Mouse (Mus musculus) ES-E14 (cell line): ENCODE measurements around the gene Psd. TPM values are rescaled to one million over a fixed set of nuclear protein-coding genes. Genes with fewer than 3 reads are reported as not detected.

ENCODE experiments used
- DNase-seq: peaks from one replicate; pipeline ENCODE4 v3.0.0-alpha.2; 2013; ENCODE audit warnings: low read depth, low spot score
- H3K27ac ChIP-seq: 2 replicates; pipeline ENCODE4 v1.5.1; 2012; ENCODE audit warnings: low read depth, mild to moderate bottlenecking, low read length, moderate library complexity, mixed read lengths; ENCODE audit not compliant: poor library complexity, insufficient read depth, severe bottlenecking
- H3K36me3 ChIP-seq: 2 replicates; pipeline ENCODE4 v1.6.1; 2012; ENCODE audit warnings: mild to moderate bottlenecking, low read length, moderate library complexity, mixed read lengths; ENCODE audit not compliant: control insufficient read depth, poor library complexity, insufficient read depth, severe bottlenecking
- H3K4me1 ChIP-seq, 2 experiments: fragments of 150-350 bp in 1 of 2; sonication (generic) in 1 of 2; 2 replicates each; pipeline ENCODE4 v1.6.1; 2012; ENCODE audit warnings: low read length in 2 of 2, mild to moderate bottlenecking in 1 of 2, mixed read lengths in 1 of 2; ENCODE audit not compliant: control insufficient read depth in 2 of 2, insufficient read depth in 2 of 2, poor library complexity in 1 of 2
- H3K4me3 ChIP-seq, 2 experiments: fragments of 150-350 bp in 1 of 2; sonication (generic) in 1 of 2; 2 replicates each; pipeline ENCODE4 v1.5.1; 2012; ENCODE audit warnings: low read length in 2 of 2, low read depth in 1 of 2, mild to moderate bottlenecking in 1 of 2, mixed read lengths in 1 of 2; ENCODE audit not compliant: insufficient read depth in 1 of 2, poor library complexity in 1 of 2, severe bottlenecking in 1 of 2
- H3K9ac ChIP-seq: 2 replicates; pipeline ENCODE4 v1.6.1; 2012; ENCODE audit warnings: low read depth, mild to moderate bottlenecking, low read length, mixed read lengths; ENCODE audit not compliant: poor library complexity, insufficient read depth, severe bottlenecking
- H3K9me3 ChIP-seq: fragments of 150-350 bp; sonication (generic); 2 replicates; pipeline ENCODE4 v1.6.1; 2012; ENCODE audit warnings: low read depth, mild to moderate bottlenecking, low read length; ENCODE audit not compliant: control insufficient read depth, insufficient read depth
- CHD2 ChIP-seq: IDR thresholded peaks from 2 replicates; pipeline ENCODE4 v1.6.1; 2014; ENCODE audit warnings: mild to moderate bottlenecking, low read depth, low read length, inconsistent platforms
- HCFC1 ChIP-seq: IDR thresholded peaks from 2 replicates; pipeline ENCODE4 v1.6.1; 2012; ENCODE audit warnings: low read length, inconsistent platforms, borderline replicate concordance; ENCODE audit not compliant: insufficient read depth
- MAFK ChIP-seq: IDR thresholded peaks from 2 replicates; pipeline ENCODE4 v1.6.1; 2014; ENCODE audit warnings: mild to moderate bottlenecking, low read depth, low read length, inconsistent platforms; ENCODE audit not compliant: insufficient read depth
- ZC3H11A ChIP-seq: IDR thresholded peaks from 2 replicates; pipeline ENCODE4 v1.6.1; 2012; ENCODE audit warnings: low read depth, mild to moderate bottlenecking, inconsistent platforms, low read length, borderline replicate concordance
- ZNF384 ChIP-seq: IDR thresholded peaks from 2 replicates; pipeline ENCODE4 v1.6.1; 2012; ENCODE audit warnings: low read depth, low read length, inconsistent platforms
- in situ Hi-C, 2 experiments: fragments of 600-800 bp; cut with MboI; formaldehyde crosslinking; loops; one replicate each; pipeline ENCODE4 v1.15.1; 2025; ENCODE audit warnings: low sequenced_read_pairs in 2 of 2, inconsistent platforms in 1 of 2; ENCODE audit not compliant: unreplicated experiment in 2 of 2
- total RNA-seq: library from RNA; depleted of rRNA; stranded (reverse); fragments of 300-350 nt; gene quantifications from 2 replicates; pipeline ENCODE4 v1.2.3, GENCODE M21; 2012

The Psd gene
- total RNA-seq, 1 experiment = 2.4 TPM

DNA sequence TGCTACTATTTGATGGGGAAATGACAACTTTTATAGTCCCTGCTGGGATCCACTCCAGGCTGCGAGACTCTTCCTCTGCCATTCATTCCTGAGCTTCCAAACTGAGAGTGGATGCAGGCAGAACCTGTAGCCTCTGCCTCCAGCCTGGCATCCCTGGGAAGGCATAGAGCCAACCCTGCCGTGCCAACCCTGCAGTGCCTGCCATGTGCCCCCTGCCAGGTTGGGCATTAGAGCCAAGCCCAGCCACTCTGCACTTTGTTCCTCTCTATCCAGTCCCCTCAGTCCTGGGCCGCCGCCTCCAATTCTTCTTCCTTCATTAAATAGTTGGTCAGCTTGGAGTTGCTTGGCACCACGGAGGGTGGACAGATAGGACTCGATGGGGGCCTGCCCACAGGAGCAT, 40.9 kb downstream of the Psd start:
- Histone ChIP-seq H3K36me3 (peaks cover 15% of the 10 kb centered on the region; the same call in 1 of the 2 replicates), H3K9me3 (no peaks in the 10 kb centered on the region), H3K27ac (no peak overlapping the region), H3K4me3 (no peak overlapping the region), H3K9ac (no peak overlapping the region), H3K4me1 (peaks cover 0 to 5% of the 10 kb centered on the region in 2 experiments; a peak in 1 of 4 replicates)
- TF ChIP-seq ZNF384 (no peak), CHD2 (no peak), ZC3H11A (no peak), MAFK (no peak), HCFC1 (no peak)
- in situ Hi-C loops = no loop called here
- DNase-seq = no peak

GRCm38 (mm10) chr19:46285631-46286030, 41.3 kb downstream of the Psd start:
- no peak overlapping the region for H3K27ac ChIP-seq
- peaks cover 0 to 5% of the 10 kb centered on the region in 2 experiments; a peak in 1 of 4 replicates for H3K4me1 ChIP-seq
- TF ChIP-seq HCFC1 (no peak), ZNF384 (no peak)
- H3K9ac ChIP-seq = no peak overlapping the region
- H3K36me3 ChIP-seq = peaks cover 15% of the 10 kb centered on the region; the same call in 1 of the 2 replicates
- in situ Hi-C loops = no loop called here
- no peaks in the 10 kb centered on the region for H3K9me3 ChIP-seq
- DNase-seq = no peak
- no peak overlapping the region for H3K4me3 ChIP-seq

- no peak for DNase-seq
- in situ Hi-C loops = no loop called here
- Histone ChIP-seq H3K4me3 (no peak overlapping the region), H3K27ac (no peak overlapping the region), H3K9me3 (no peaks in the 10 kb centered on the region), H3K36me3 (peaks cover 19% of the 10 kb centered on the region; the same call in 1 of the 2 replicates), H3K4me1 (peaks cover 0 to 5% of the 10 kb centered on the region in 2 experiments; a peak in 1 of 4 replicates), H3K9ac (no peak overlapping the region)
- TF ChIP-seq HCFC1 = no peak
- TF ChIP-seq MAFK = no peak
- no peak for TF ChIP-seq CHD2
- TF ChIP-seq ZC3H11A = no peak
- TF ChIP-seq ZNF384 = no peak
Observed at GRCm38 (mm10) chr19:46284686-46285085, 42.3 kb downstream of the Psd start.

DNA sequence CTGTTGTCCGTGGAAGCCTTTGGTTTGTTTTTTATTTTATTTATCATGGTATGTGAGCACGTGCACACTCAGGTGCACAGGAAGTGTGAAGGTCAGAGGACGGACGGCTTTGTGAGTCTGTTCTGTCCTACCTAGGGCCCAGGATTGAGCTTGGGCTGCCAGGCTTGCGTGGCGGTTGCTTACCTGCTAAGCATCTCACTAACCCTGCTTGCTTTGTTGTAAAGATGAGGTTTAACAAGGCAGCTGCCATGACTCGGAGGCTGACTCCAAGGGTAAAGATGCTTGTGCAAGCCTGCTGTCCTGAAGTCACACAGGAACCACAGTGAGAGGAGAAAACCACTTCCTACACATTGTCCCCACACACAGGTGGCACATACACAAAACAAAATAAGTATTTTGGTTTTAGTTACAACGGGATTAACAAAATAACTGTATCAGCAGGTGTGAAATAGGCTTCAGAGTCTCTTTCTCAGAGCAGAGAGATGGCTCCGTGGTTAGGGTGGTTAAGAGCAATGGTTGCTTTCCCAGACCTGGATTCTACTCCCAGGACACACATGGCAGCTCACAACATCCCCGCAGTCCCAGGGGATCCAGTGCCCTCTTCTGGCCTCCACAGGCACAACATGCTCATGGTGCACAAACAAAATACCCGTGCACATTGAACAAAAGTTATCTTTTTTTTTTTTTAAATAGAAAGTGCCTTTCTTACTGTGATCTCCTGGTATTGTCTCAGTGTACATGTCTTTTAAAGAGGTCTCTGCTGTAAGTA, 44.7 kb downstream of the Psd start:
- Histone ChIP-seq H3K27ac (no peak overlapping the region), H3K9me3 (no peaks in the 10 kb centered on the region), H3K4me1 (peaks cover 0 to 5% of the 10 kb centered on the region in 2 experiments; a peak in 1 of 4 replicates), H3K36me3 (peaks cover 24% of the 10 kb centered on the region; the same call in 1 of the 2 replicates), H3K9ac (no peak overlapping the region), H3K4me3 (no peak overlapping the region)
- in situ Hi-C loops = no loop called here
- TF ChIP-seq ZNF384 (no peak), HCFC1 (no peak), ZC3H11A (no peak), CHD2 (no peak), MAFK (no peak)
- peak; percentile 19 for DNase-seq

DNA sequence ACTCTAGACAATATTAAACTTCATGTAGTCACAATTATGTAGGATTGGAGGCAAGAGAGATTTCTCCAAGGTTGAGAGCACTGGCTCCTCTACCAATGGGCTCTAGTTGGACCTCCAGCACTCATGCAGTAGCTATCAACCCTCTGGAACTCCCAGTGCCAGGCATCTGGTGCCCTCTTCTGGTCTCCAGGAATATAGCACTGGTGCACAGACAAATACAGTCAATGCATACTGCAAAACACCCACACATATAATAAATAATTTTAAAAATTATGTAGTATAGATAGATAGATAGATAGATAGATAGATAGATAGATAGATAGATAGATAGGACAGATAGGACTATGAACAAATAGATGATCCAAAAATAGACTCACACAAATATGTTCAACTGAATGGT, 51.6 kb downstream of the Psd start:
- TF ChIP-seq MAFK = no peak
- peak; percentile 49; the same call in 1 of the 2 replicates for TF ChIP-seq ZC3H11A
- TF ChIP-seq CHD2 = no peak
- Histone ChIP-seq H3K4me1 (no peaks in the 10 kb centered on the region), H3K9me3 (no peaks in the 10 kb centered on the region), H3K9ac (no peak overlapping the region), H3K36me3 (peaks cover 18% of the 10 kb centered on the region), H3K4me3 (no peak overlapping the region), H3K27ac (no peak overlapping the region)
- in situ Hi-C loops = no loop called here
- no peak for DNase-seq
